Mouse (Mus musculus) hematopoietic stem cell, adult 5-6 weeks (primary cell): ENCODE data around the gene H2bfm. TPM values are rescaled to one million over a fixed set of nuclear protein-coding genes. Genes with fewer than 3 reads are reported as not detected.
"Not testable (repeated sequence)": the region's sequence is repeated elsewhere in the genome, so short reads cannot be mapped to it uniquely, and the experiment has no call there.

Source experiments
- ATAC-seq, 2 experiments: fragments of 125-278 bp in 1 of 2; replicated peaks in 1 of 2; 2 replicates each; pipeline ENCODE4 v1.8.0; 2016 to 2017; ENCODE audit warnings: inconsistent platforms in 2 of 2, mild to moderate bottlenecking in 2 of 2, moderate number of reproducible peaks in 2 of 2, low read depth in 1 of 2, moderate TSS enrichment in 1 of 2; ENCODE audit not compliant: low FRiP score in 2 of 2, poor library complexity in 2 of 2, severe bottlenecking in 2 of 2, insufficient read depth in 1 of 2, low TSS enrichment in 1 of 2
- total RNA-seq: library from RNA; stranded (forward); fragments of 172-1452, 232-1000 nt; gene quantifications from 2 replicates; pipeline ENCODE4 v1.2.3, GENCODE M21; 2017

H2bfm gene
- total RNA-seq, result not detected in 2 replicates

DNA sequence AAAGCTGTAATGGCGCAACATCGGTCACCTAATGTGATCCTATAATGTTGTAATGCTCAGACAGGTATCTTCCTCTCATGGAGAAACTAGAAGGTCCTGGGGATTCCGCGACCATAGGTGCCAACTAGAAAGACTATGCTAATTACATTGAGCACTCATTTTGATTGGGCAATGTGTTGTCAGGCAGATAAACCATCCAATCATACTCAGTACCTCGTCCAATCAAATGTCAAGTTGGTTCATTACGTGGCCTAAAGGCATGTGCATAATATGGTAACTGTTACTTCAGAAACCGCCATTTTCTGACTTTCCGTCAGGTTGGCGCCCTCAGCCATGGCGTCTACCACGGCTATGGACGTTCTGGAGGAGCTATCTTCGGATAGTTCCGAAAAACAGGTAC is at the start of gene H2bfm:
TSS of gene H2bfm (plus strand) at position 295 of the 400 bp plus-strand sequence.
- no peak for ATAC-seq

GRCm38 (mm10) chrX:136895757-136896156 is 31.4 kb upstream of the H2bfm start:
- peak; percentile 67 to 68; a peak in 3 of 4 replicates for ATAC-seq

- no peak for ATAC-seq
Measured at GRCm38 (mm10) chrX:136904369-136904768, 22.8 kb upstream of the H2bfm start.

- ATAC-seq, result no peak
Measured at GRCm38 (mm10) chrX:136925863-136926262, 1.3 kb upstream of the H2bfm start.

DNA sequence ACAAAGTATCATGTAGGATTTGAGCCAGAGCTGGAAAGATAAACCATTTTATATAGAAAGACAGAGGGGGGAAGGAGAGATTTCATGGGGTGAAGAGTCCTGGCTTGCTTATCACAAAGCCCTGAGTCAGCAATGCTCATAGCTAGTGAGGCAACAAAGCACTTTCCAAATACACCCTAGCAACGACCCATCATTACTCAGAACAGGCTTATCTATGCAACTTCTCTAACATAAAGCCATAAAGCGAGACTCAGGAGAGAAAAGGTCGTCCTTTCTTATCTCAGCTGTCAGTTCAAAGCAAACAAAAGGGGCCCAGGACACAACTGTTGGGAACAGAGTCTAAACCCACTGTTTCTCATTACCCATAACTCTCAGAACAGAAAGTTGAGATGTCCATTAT is 10.9 kb downstream of the H2bfm start:
- no peak for ATAC-seq

GRCm38 (mm10) chrX:136957583-136958279 is 30.6 kb downstream of the H2bfm start:
- peak; percentile 95 to 99 for ATAC-seq

- ATAC-seq, result not testable (repeated sequence)
Measured at GRCm38 (mm10) chrX:136958300-136958699, 31.2 kb downstream of the H2bfm start.

DNA sequence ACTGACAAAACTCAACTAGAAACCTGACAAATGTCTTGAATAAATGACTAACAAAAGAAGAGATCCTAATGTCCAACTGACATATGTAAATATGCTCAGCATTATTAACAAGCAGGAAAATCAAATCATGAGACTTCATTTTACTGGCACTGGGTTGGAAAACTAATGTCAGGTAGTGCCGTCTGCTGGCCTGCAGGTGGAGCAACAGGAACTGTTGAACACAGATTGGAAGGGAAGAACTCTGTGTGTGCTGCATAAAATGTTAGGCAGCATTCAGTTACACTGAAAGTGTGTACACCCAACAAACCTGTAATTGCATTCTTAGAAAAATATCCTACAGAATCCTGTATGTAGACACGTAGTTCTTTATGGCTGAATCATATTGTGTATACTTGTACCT is 32.6 kb downstream of the H2bfm start:
- ATAC-seq, result peak; percentile 59 to 66; a peak in 3 of 4 replicates

DNA sequence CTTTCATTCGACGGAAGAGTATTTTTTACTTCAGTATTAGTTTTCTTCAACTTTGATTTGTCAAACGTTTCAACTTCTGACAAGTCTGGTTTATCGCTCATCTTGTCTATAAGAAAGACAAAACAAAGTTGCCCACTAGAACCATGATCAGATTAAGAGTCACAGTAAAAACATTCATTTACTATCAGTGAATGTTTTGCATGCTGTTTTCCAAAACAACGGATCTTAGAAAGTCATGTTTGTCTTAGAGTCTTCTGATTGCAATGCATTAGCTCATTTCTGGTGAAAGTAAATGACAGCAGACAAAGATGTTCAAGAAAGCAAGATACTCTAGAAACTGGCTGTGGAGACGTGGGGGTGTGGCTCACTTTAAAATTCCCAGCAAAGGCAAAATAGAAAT is 48.3 kb downstream of the H2bfm start, which contains the start of gene Tmsb15b2:
TSS of gene Tmsb15b2 (minus strand) at position 101 of the 400 bp plus-strand sequence.
- ATAC-seq, result not testable (repeated sequence)

- peak; percentile 100 for ATAC-seq
Measured at GRCm38 (mm10) chrX:136976424-136977084, 49.4 kb downstream of the H2bfm start, which contains the start of the genes Tmsb15l and Tmsb15b1. Gene Tmsb15l (minus strand): TSS chrX:136976869. Gene Tmsb15b1 (minus strand): TSS chrX:136976874.

Other genes with a start within 250 kb of the H2bfm start
- gene Tceal1, start 219.3 kb upstream of the H2bfm start, total RNA-seq, result 4.5 and 5.4 TPM in 2 replicates
- gene Morf4l2, start 183.6 kb upstream of the H2bfm start, total RNA-seq, result 464 and 594 TPM in 2 replicates
- gene Glra4, start 147.2 kb upstream of the H2bfm start, total RNA-seq, result not detected in 2 replicates
- gene Plp1, start 104.7 kb upstream of the H2bfm start, total RNA-seq, result 3.4 and 3.6 TPM in 2 replicates
- not detected in 2 replicates for gene Rab9b, start 58.6 kb upstream of the H2bfm start, total RNA-seq
- gene Tmsb15b2, start 48.2 kb downstream of the H2bfm start, total RNA-seq, result 6.4 and 14.5 TPM in 2 replicates
- gene Tmsb15l, start 49.5 kb downstream of the H2bfm start, total RNA-seq, result 20.1 and 33.5 TPM in 2 replicates
- 13.9 and 18.6 TPM in 2 replicates for gene Tmsb15b1, start 49.5 kb downstream of the H2bfm start, total RNA-seq
- 2.3 and 2.6 TPM in 2 replicates for gene Zcchc18, start 65.8 kb downstream of the H2bfm start, total RNA-seq
- 5.6 and 10.0 TPM in 2 replicates for gene Slc25a53, start 111.0 kb downstream of the H2bfm start, total RNA-seq
- 16.5 and 20.0 TPM in 2 replicates for gene Fam199x, start 122.3 kb downstream of the H2bfm start, total RNA-seq
- gene Esx1, start 194.8 kb downstream of the H2bfm start, total RNA-seq, result not detected in 2 replicates